Mouse (Mus musculus) midbrain, embryonic 13.5 days (tissue): ENCODE results near the gene Exoc3l4. TPM values are rescaled to one million over a fixed set of nuclear protein-coding genes. Genes with fewer than 3 reads are reported as not detected.

Experiments
- ATAC-seq: fragments of 200-750 bp; cut with Nextera tagmentation; 2 replicates; pipeline ENCODE4 v1.8.0; 2017; ENCODE audit warnings: mild to moderate bottlenecking, moderate TSS enrichment, moderate library complexity
- H3K27ac ChIP-seq: fragments of 300-500 bp; sonication (generic); 2 replicates; pipeline ENCODE4 v1.5.1; 2015; ENCODE audit warnings: inconsistent platforms, mild to moderate bottlenecking, moderate library complexity
- H3K27me3 ChIP-seq: fragments of 300-500 bp; sonication (generic); 2 replicates; pipeline ENCODE4 v1.6.1; 2015; ENCODE audit warnings: mild to moderate bottlenecking, inconsistent platforms
- H3K36me3 ChIP-seq: fragments of 300-500 bp; sonication (generic); 2 replicates; pipeline ENCODE4 v1.6.1; 2015; ENCODE audit warnings: mild to moderate bottlenecking, inconsistent platforms
- H3K4me1 ChIP-seq: fragments of 300-500 bp; sonication (generic); replicated peaks from 2 replicates; pipeline ENCODE4 v1.6.1; 2015; ENCODE audit warnings: inconsistent platforms
- H3K4me2 ChIP-seq: fragments of 300-500 bp; sonication (generic); replicated peaks from 2 replicates; pipeline ENCODE4 v1.6.1; 2015; ENCODE audit warnings: moderate library complexity, mild to moderate bottlenecking, inconsistent platforms
- H3K4me3 ChIP-seq: fragments of 300-500 bp; sonication (generic); replicated peaks from 2 replicates; pipeline ENCODE4 v1.5.1; 2015; ENCODE audit warnings: mild to moderate bottlenecking, inconsistent platforms
- H3K9ac ChIP-seq: fragments of 300-500 bp; sonication (generic); replicated peaks from 2 replicates; pipeline ENCODE4 v1.6.1; 2015; ENCODE audit warnings: mild to moderate bottlenecking, inconsistent platforms
- H3K9me3 ChIP-seq: fragments of 300-500 bp; sonication (generic); 2 replicates; pipeline ENCODE4 v1.6.1; 2016; ENCODE audit warnings: mild to moderate bottlenecking, inconsistent platforms
- WGBS: fragments of 180-500 bp; shearing (Covaris S2); methylation state at CpG from one replicate; pipeline ENCODE4 v1.1.7; 2015; 5-methylcytosine and 5-hydroxymethylcytosine counted together
- polyA plus RNA-seq: library from polyadenylated mRNA; unstranded; fragments of >200 nt; fragmentation: Nextera tagmentation; extraction: Ambion mirVana; gene quantifications from 2 replicates; pipeline ENCODE4 v1.2.1, GENCODE M21; 2015

Exoc3l4 gene
- polyA plus RNA-seq, 1 experiment from 2014 or later: 2.0 TPM

- Histone ChIP-seq H3K4me1 (peaks cover 24% of the 10 kb centered on the region), H3K36me3 (no peaks in the 10 kb centered on the region), H3K27me3 (peaks cover 71% of the 10 kb centered on the region), H3K27ac (no peak overlapping the region), H3K9ac (no peak overlapping the region), H3K9me3 (no peaks in the 10 kb centered on the region), H3K4me2 (no peak overlapping the region), H3K4me3 (no peak overlapping the region)
- 95% methylated on average over 9 of the region's 9 CpGs for whole genome bisulfite sequencing
- no peak for ATAC-seq
Measured at GRCm38 (mm10) chr12:111440701-111441373, 24.0 kb downstream of the Exoc3l4 start.

- no peak overlapping the region for H3K9ac ChIP-seq
- WGBS: 59% methylated on average over 3 of the region's 3 CpGs
- H3K36me3 ChIP-seq: no peaks in the 10 kb centered on the region
- peaks cover 30% of the 10 kb centered on the region for H3K4me1 ChIP-seq
- no peak overlapping the region for H3K4me3 ChIP-seq
- H3K4me2 ChIP-seq: no peak overlapping the region
- no peaks in the 10 kb centered on the region for H3K9me3 ChIP-seq
- ATAC-seq: no peak
- H3K27me3 ChIP-seq: peaks cover 73% of the 10 kb centered on the region
- no peak overlapping the region for H3K27ac ChIP-seq
Measured at GRCm38 (mm10) chr12:111441523-111441922, 24.7 kb downstream of the Exoc3l4 start.

DNA sequence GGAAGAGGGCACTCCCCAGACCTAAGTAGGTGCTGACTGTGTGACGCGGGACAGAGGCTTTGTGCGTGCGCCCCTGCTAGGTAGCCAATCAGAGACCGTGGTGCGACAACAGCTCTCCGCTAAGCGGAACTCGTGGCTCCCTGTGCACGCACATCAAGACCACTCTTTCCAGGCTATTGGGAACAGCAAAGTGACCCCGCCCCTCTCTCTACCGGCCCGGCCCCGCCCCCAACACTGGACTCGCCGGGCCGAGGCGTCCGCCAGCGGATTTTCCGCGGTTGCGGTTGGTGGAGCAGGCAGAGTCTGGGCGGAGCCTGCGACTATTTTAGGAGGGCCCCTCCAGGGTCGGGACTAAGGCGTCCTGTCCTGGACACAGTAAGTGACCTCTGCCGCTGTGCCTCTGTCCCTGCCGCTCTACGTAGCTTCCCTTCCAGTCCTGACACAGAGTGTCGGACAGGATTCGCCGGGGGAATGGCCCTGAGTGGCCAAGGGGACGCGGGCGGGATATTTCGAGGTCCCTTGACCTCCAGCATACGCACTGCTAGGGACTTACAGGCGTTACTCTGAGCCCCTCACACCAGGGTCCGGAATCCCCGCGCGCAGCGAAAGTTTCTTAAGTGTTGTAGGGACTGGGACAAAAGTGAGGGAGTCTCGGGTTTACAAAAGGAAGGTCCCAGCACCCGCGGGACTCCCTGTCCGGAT lies 25.6 kb downstream of the Exoc3l4 start, which contains the start of gene Tnfaip2:
TSS of gene Tnfaip2 (plus strand) at position 161 of the 702 bp plus-strand sequence.
- H3K4me2 ChIP-seq: peak within 1 kb of the TSS; percentile 72
- under 1% methylated on average over 48 of the region's 48 CpGs for WGBS
- H3K9me3 ChIP-seq: no peaks in the 10 kb centered on the region
- ATAC-seq: peak; percentile 81
- peak within 1 kb of the TSS; percentile 55 for H3K9ac ChIP-seq
- peak within 1 kb of the TSS; percentile 39 for H3K4me3 ChIP-seq
- peaks cover 30% of the 10 kb centered on the region for H3K4me1 ChIP-seq
- no peaks in the 10 kb centered on the region for H3K36me3 ChIP-seq
- H3K27me3 ChIP-seq: peaks cover 78% of the 10 kb centered on the region
- H3K27ac ChIP-seq: no peak within 1 kb of the TSS

- Histone ChIP-seq H3K4me1 (peaks cover 30% of the 10 kb centered on the region), H3K9ac (no peak overlapping the region), H3K27me3 (peaks cover 80% of the 10 kb centered on the region), H3K4me3 (peak overlapping the region; percentile 39; the same call in 1 of the 2 replicates), H3K4me2 (peak overlapping the region; percentile 72), H3K9me3 (no peaks in the 10 kb centered on the region), H3K36me3 (no peaks in the 10 kb centered on the region), H3K27ac (no peak overlapping the region)
- no peak for ATAC-seq
- 9% methylated on average over 15 of the region's 15 CpGs for WGBS
Measured at GRCm38 (mm10) chr12:111443011-111443870, 26.4 kb downstream of the Exoc3l4 start.

GRCm38 (mm10) chr12:111443921-111444831 lies 27.4 kb downstream of the Exoc3l4 start:
- 23% methylated on average over 10 of the region's 10 CpGs for WGBS
- Histone ChIP-seq H3K27me3 (peaks cover 87% of the 10 kb centered on the region), H3K36me3 (no peaks in the 10 kb centered on the region), H3K4me1 (peaks cover 30% of the 10 kb centered on the region), H3K9ac (no peak overlapping the region), H3K4me3 (no peak overlapping the region), H3K9me3 (no peaks in the 10 kb centered on the region), H3K27ac (no peak overlapping the region), H3K4me2 (no peak overlapping the region)
- ATAC-seq: no peak

- Histone ChIP-seq H3K9me3 (no peaks in the 10 kb centered on the region), H3K36me3 (no peaks in the 10 kb centered on the region), H3K4me2 (peak overlapping the region; percentile 46), H3K27me3 (peaks cover 95% of the 10 kb centered on the region), H3K27ac (no peak overlapping the region), H3K4me1 (peaks cover 32% of the 10 kb centered on the region), H3K4me3 (peak overlapping the region; percentile 26), H3K9ac (no peak overlapping the region)
- ATAC-seq: no peak
- WGBS: 3% methylated on average over 36 of the region's 52 CpGs
Measured at GRCm38 (mm10) chr12:111445161-111445889, 28.5 kb downstream of the Exoc3l4 start.

GRCm38 (mm10) chr12:111445890-111446613 lies 29.2 kb downstream of the Exoc3l4 start:
- no peaks in the 10 kb centered on the region for H3K36me3 ChIP-seq
- no peaks in the 10 kb centered on the region for H3K9me3 ChIP-seq
- ATAC-seq: no peak
- peak overlapping the region; percentile 26 for H3K4me3 ChIP-seq
- peaks cover 32% of the 10 kb centered on the region for H3K4me1 ChIP-seq
- 6% methylated on average over 22 of the region's 27 CpGs for WGBS
- no peak overlapping the region for H3K9ac ChIP-seq
- H3K27me3 ChIP-seq: peaks cover 100% of the 10 kb centered on the region
- no peak overlapping the region for H3K27ac ChIP-seq
- peak overlapping the region; percentile 46 for H3K4me2 ChIP-seq

DNA sequence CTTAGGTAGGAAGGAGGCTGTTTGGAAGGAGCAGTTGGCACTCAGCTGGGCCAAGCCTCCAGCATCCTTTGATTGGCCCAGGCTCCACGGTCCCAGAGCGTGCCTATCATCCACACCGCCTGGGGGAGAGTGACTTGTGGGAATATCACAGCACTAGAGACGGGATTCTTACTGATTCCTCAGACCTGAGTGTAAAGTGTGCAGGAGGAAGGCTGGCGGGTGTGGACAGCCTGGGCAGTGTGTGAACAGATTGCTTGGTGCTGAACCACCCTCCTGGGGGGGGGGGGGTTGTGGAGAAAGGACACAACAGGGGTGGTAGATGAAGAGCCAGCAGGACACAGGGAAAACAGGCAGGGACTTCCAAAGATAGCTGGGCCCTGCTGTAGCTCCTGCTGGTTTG lies 29.9 kb downstream of the Exoc3l4 start:
- 22% methylated on average over 5 of the region's 5 CpGs for WGBS
- Histone ChIP-seq H3K27me3 (peaks cover 100% of the 10 kb centered on the region), H3K9me3 (no peaks in the 10 kb centered on the region), H3K4me1 (peaks cover 32% of the 10 kb centered on the region), H3K4me2 (no peak overlapping the region), H3K9ac (no peak overlapping the region), H3K4me3 (no peak overlapping the region), H3K27ac (no peak overlapping the region), H3K36me3 (no peaks in the 10 kb centered on the region)
- no peak for ATAC-seq

DNA sequence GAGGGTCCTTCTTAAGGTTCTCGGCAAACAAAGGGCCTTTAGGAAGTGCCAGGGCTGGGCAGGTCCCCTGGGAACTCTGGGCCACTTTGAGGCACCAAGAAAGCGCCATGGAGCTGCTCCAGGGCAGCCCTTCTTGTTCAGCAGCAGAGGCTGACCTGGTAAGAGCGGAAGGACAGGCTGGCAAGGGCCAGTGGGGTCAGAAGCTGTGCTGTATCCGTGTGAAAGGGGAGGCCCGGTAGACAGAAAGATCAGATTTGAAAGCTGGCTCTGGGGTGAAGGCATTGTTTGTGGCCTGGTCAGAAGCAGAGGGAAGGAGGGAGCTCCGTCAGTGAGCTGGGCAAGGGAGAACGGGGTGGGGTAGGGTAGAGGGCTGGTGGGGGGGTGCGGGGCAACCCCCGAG lies 30.5 kb downstream of the Exoc3l4 start:
- no peak overlapping the region for H3K9ac ChIP-seq
- ATAC-seq: no peak
- peaks cover 27% of the 10 kb centered on the region for H3K4me1 ChIP-seq
- H3K27me3 ChIP-seq: peaks cover 100% of the 10 kb centered on the region
- no peak overlapping the region for H3K27ac ChIP-seq
- H3K36me3 ChIP-seq: no peaks in the 10 kb centered on the region
- no peaks in the 10 kb centered on the region for H3K9me3 ChIP-seq
- 11% methylated on average over 9 of the region's 9 CpGs for WGBS
- no peak overlapping the region for H3K4me3 ChIP-seq
- no peak overlapping the region for H3K4me2 ChIP-seq

- ATAC-seq: no peak
- H3K27me3 ChIP-seq: peaks cover 98% of the 10 kb centered on the region
- H3K4me2 ChIP-seq: no peak overlapping the region
- no peaks in the 10 kb centered on the region for H3K9me3 ChIP-seq
- WGBS: 11% methylated on average over 22 of the region's 22 CpGs
- no peak overlapping the region for H3K27ac ChIP-seq
- no peaks in the 10 kb centered on the region for H3K36me3 ChIP-seq
- no peak overlapping the region for H3K4me3 ChIP-seq
- H3K9ac ChIP-seq: no peak overlapping the region
- H3K4me1 ChIP-seq: peaks cover 19% of the 10 kb centered on the region
Measured at GRCm38 (mm10) chr12:111447898-111448760, 31.3 kb downstream of the Exoc3l4 start.
